ENCODE assay signal across 23 mouse cellular contexts in genomic region chr3:51357078-51357477, GRCm38 (mm10). TPM values are rescaled to one million over a fixed set of nuclear protein-coding genes. Genes with fewer than 3 reads are reported as not detected.
A peak's percentile ranks its signal among the peaks of the same experiment; 100 is the strongest.
DNase-seq lines count a peak whose midpoint lies in the region; ATAC-seq and TF ChIP-seq lines count a peak whose summit lies in the region.
"Had no signal": no experiment of that assay in that cellular context is flagged by ENCODE, and none has a peak within 500 bp of the region (broad histone marks: within the 10 kb centered on the region; RNA-seq: fewer than 3 reads in every experiment).

No protein-coding gene starts in this region.

- H3K4me1 ChIP-seq in erythroblast, embryonic 14.5 days (ENCODE audit: control insufficient read depth) = peaks cover 63% of the 10 kb centered on the region
- peaks cover 27% of the 10 kb centered on the region for H3K4me1 ChIP-seq in kidney, embryonic 15.5 days
- H3K4me1 ChIP-seq in CH12.LX (ENCODE audit: control insufficient read depth in 1 of 2, insufficient read depth in 2 of 2) = peaks cover 4% of the 10 kb centered on the region in 2 experiments
- H3K4me1 ChIP-seq in intestine, embryonic 15.5 days (replicated peaks) = 0 out of 2 replicates have a peak, but pooled peaks cover 10% of the 10 kb centered on the region

- in situ Hi-C loops in CH12.LX (cut with MboI; ENCODE audit: low pct_ligation_motif_present, low pct_unique_long_range_greater_than_20kb, low sequenced_read_pairs) = loop anchor here (10.0 kb wide), 1 partner anchor 72 kb away; no protein-coding TSS in a partner anchor

- TF ChIP-seq CTCF in CH12.LX (conservative IDR thresholded peaks at IDR 0.05 in 1 of 2, IDR thresholded peaks at IDR 0.05 in 1 of 2; ENCODE audit: low read depth in 2 of 2, low read length in 2 of 2) = no peak

- no peak for ATAC-seq in erythroblast, adult 5-6 weeks (replicated peaks; ENCODE audit: low FRiP score, poor library complexity, severe bottlenecking)
- ATAC-seq in kidney, embryonic 15.5 days (replicated peaks; ENCODE audit: low FRiP score) = 0 out of 2 replicates have a peak, but pooled peaks have one; percentile 4
- peak; percentile 5 for ATAC-seq in intestine, embryonic 15.5 days
- ATAC-seq: CD4-positive, CD25-positive, alpha-beta regulatory T cell, adult 4 months; midbrain, embryonic 15.5 days had no signal

- no peak for DNase-seq in kidney, postnatal 14 days
- no peak for DNase-seq in CH12.LX (ENCODE audit: extremely low read depth)
- no peak for DNase-seq in left cerebral cortex, postnatal 25 days (ENCODE audit: low spot score in 2 of 2)
- no peak for DNase-seq in layer of hippocampus, postnatal 14 days (ENCODE audit: low spot score in 2 of 2)
- DNase-seq: adrenal gland, adult 8-10 months; cerebellum, adult 11-12 months; cerebellum, postnatal 25 days; heart, adult 2 months; kidney, adult 18-20 months; lung, adult 18-20 months; thymus, adult 18-20 months had no signal

- no peak for TF ChIP-seq RAD21 in CH12.LX (IDR thresholded peaks at IDR 0.05; ENCODE audit: low read depth, low read length)

- no peaks in the 10 kb centered on the region for H3K27me3 ChIP-seq in erythroblast, embryonic 14.5 days (ENCODE audit: control insufficient read depth)
- 0 out of 2 replicates have a peak, but pooled peaks cover 5% of the 10 kb centered on the region for H3K27me3 ChIP-seq in kidney, embryonic 15.5 days
- H3K27me3 ChIP-seq in CH12.LX (replicated peaks) = no peaks in the 10 kb centered on the region
- no peaks in the 10 kb centered on the region for H3K27me3 ChIP-seq in intestine, embryonic 15.5 days (replicated peaks)

- H3K4me3 ChIP-seq in erythroblast, embryonic 14.5 days (replicated peaks) = peak overlapping the region; percentile 20
- H3K4me3 ChIP-seq in kidney, embryonic 15.5 days (replicated peaks) = no peak overlapping the region
- H3K4me3 ChIP-seq in CH12.LX (replicated peaks in 1 of 3; ENCODE audit: low read depth in 2 of 3, low read length in 2 of 3, poor library complexity in 1 of 3) = peak overlapping the region in 1 of 3 experiments; percentile 34
- no peak overlapping the region for H3K4me3 ChIP-seq in intestine, embryonic 15.5 days (replicated peaks)
- H3K4me3 ChIP-seq: heart, adult 2 months had no signal

- dilution Hi-C loops in CH12.LX (cut with MboI; ENCODE audit: extremely low pct_ligation_motif_present, extremely low pct_unique_long_range_greater_than_20kb, low sequenced_read_pairs) = no loop called here

- H3K4me2 ChIP-seq in kidney, embryonic 15.5 days = peak overlapping the region; percentile 93
- H3K4me2 ChIP-seq in CH12.LX (ENCODE audit: insufficient read depth, low read depth, poor library complexity, severe bottlenecking) = peak overlapping the region; percentile 52
- peak overlapping the region; percentile 91; the same call in 1 of the 2 replicates for H3K4me2 ChIP-seq in intestine, embryonic 15.5 days (replicated peaks)

- H3K36me3 ChIP-seq in erythroblast, embryonic 14.5 days (ENCODE audit: control insufficient read depth) = no peaks in the 10 kb centered on the region
- no peaks in the 10 kb centered on the region for H3K36me3 ChIP-seq in kidney, embryonic 15.5 days
- H3K36me3 ChIP-seq in CH12.LX (replicated peaks in 1 of 2; ENCODE audit: control insufficient read depth in 1 of 2, insufficient read depth in 1 of 2, low read length in 1 of 2) = no peaks in the 10 kb centered on the region
- H3K36me3 ChIP-seq in intestine, embryonic 15.5 days = no peaks in the 10 kb centered on the region
- H3K36me3 ChIP-seq: forebrain, embryonic 10.5 days; hindbrain, embryonic 15.5 days; midbrain, embryonic 15.5 days had no signal

- 0 out of 2 replicates have a peak overlapping the region, but pooled peaks have one; percentile 22 for H3K27ac ChIP-seq in kidney, embryonic 15.5 days
- no peak overlapping the region for H3K27ac ChIP-seq in CH12.LX (ENCODE audit: insufficient read depth, low read depth)
- 0 out of 2 replicates have a peak overlapping the region, but pooled peaks have one; percentile 9 for H3K27ac ChIP-seq in intestine, embryonic 15.5 days
- H3K27ac ChIP-seq: forebrain, embryonic 10.5 days; heart, adult 2 months; hindbrain, embryonic 15.5 days; midbrain, embryonic 15.5 days had no signal

- no peak for TF ChIP-seq EP300 in CH12.LX (IDR thresholded peaks at IDR 0.05; ENCODE audit: low read length)

- 47% methylated on average over 5 of the region's 5 CpGs for WGBS in kidney, embryonic 15.5 days
- WGBS in intestine, embryonic 15.5 days = 28% methylated on average over 5 of the region's 5 CpGs

- intact Hi-C loops in left cerebral cortex, postnatal 25 days (cut with DNase I) = no loop called here

- H3K9me3 ChIP-seq in erythroblast, embryonic 14.5 days (ENCODE audit: control insufficient read depth, low read length) = peaks cover 3% of the 10 kb centered on the region; the same call in 1 of the 2 replicates
- no peaks in the 10 kb centered on the region; the same call in 1 of the 2 replicates for H3K9me3 ChIP-seq in kidney, embryonic 15.5 days (replicated peaks)
- H3K9me3 ChIP-seq in CH12.LX (replicated peaks; ENCODE audit: low read length) = no peaks in the 10 kb centered on the region
- no peaks in the 10 kb centered on the region for H3K9me3 ChIP-seq in intestine, embryonic 15.5 days
- H3K9me3 ChIP-seq: forebrain, embryonic 10.5 days; hindbrain, embryonic 15.5 days; midbrain, embryonic 15.5 days had no signal

- no peak for TF ChIP-seq POLR2A in CH12.LX (IDR thresholded peaks at IDR 0.05; ENCODE audit: low read depth, low read length)

- H3K9ac ChIP-seq in kidney, embryonic 15.5 days = no peak overlapping the region
- H3K9ac ChIP-seq in CH12.LX (ENCODE audit: insufficient read depth, low read depth) = no peak overlapping the region
- no peak overlapping the region for H3K9ac ChIP-seq in intestine, embryonic 15.5 days
- H3K9ac ChIP-seq: hindbrain, embryonic 15.5 days; midbrain, embryonic 15.5 days had no signal

- no peaks in the 10 kb centered on the region for H3K79me2 ChIP-seq in CH12.LX (replicated peaks; ENCODE audit: control insufficient read depth, extremely low read depth, insufficient read depth, poor library complexity, severe bottlenecking)

TF ChIP-seq in CH12.LX, 34 proteins besides CTCF, POLR2A, EP300 and RAD21 (continues in another document):
- TF ChIP-seq MYC (IDR thresholded peaks at IDR 0.05; ENCODE audit: low read depth, low read length) (no peak), ZMIZ1 (IDR thresholded peaks at IDR 0.05; ENCODE audit: low read depth, low read length) (no peak), ZC3H11A (IDR thresholded peaks at IDR 0.05; ENCODE audit: low read depth, low read length) (no peak), BHLHE40 (IDR thresholded peaks at IDR 0.05; ENCODE audit: low read depth, low read length) (no peak), JUND (conservative IDR thresholded peaks at IDR 0.05; ENCODE audit: low read depth, low read length) (no peak), TBP (conservative IDR thresholded peaks at IDR 0.05; ENCODE audit: low read depth, low read length) (no peak)

RNA-seq across cellular contexts. Expression of gene Elf2, which starts 16.6 kb away (rescaled TPM):
- polyA plus RNA-seq in erythroblast, embryonic 14.5 days (2012) = 1.1 and 1.4 TPM in 2 replicates
- 20.9 and 24.0 TPM in 2 replicates for total RNA-seq in erythroblast, adult 5-6 weeks (2015; ENCODE audit: low replicate concordance)
- 65.4 and 81.5 TPM in 2 replicates for total RNA-seq in erythroblast, adult 5-6 weeks (2017; ENCODE audit: low replicate concordance)
- polyA plus RNA-seq in kidney, embryonic 15.5 days (2015; fragmentation: Nextera tagmentation; extraction: Ambion mirVana) = 58.2 and 73.7 TPM in 2 replicates
- 30.5 and 31.2 TPM in 2 replicates for total RNA-seq in CH12.LX (2012; rRNA removed)
- total RNA-seq in CH12.LX (2014; rRNA removed) = 41.2 and 42.8 TPM in 2 replicates
- 30.1 and 32.2 TPM in 2 replicates for polyA plus RNA-seq in CH12.LX (2012; ENCODE audit: insufficient read length, low read depth)
- 62.8 and 65.4 TPM in 2 replicates for polyA plus RNA-seq in intestine, embryonic 15.5 days (2015; fragmentation: Nextera tagmentation; extraction: Ambion mirVana)
- 10 to 100 TPM; 35.6 to 36.4 TPM for total RNA-seq in left cerebral cortex, postnatal 25 days (2021)
- 10 to 100 TPM; 33.6 to 39.0 TPM for total RNA-seq in layer of hippocampus, postnatal 14 days (2021)

RNA-seq across cellular contexts. Expression of gene Mgarp, which starts 39.5 kb away (rescaled TPM):
- 0.08 TPM in 2 replicates for polyA plus RNA-seq in erythroblast, embryonic 14.5 days (2012)
- total RNA-seq in erythroblast, adult 5-6 weeks (2015; ENCODE audit: low replicate concordance) = not detected in 2 replicates
- total RNA-seq in erythroblast, adult 5-6 weeks (2017; ENCODE audit: low replicate concordance) = 0.56 TPM in 1 of 2 replicates, not detected in the other
- polyA plus RNA-seq in kidney, embryonic 15.5 days (2015; fragmentation: Nextera tagmentation; extraction: Ambion mirVana) = 5.3 and 11.4 TPM in 2 replicates
- total RNA-seq in CH12.LX (2012; rRNA removed) = not detected in 2 replicates
- not detected in 2 replicates for total RNA-seq in CH12.LX (2014; rRNA removed)
- 0.23 TPM in 1 of 2 replicates, not detected in the other for polyA plus RNA-seq in CH12.LX (2012; ENCODE audit: insufficient read length, low read depth)
- polyA plus RNA-seq in intestine, embryonic 15.5 days (2015; fragmentation: Nextera tagmentation; extraction: Ambion mirVana) = 4.0 and 7.5 TPM in 2 replicates
- not detected for total RNA-seq in left cerebral cortex, postnatal 25 days (2021)
- not detected for total RNA-seq in layer of hippocampus, postnatal 14 days (2021)
- total RNA-seq: layer of hippocampus, postnatal 10 days; left cerebral cortex, postnatal 14 days; megakaryocyte, adult 5-6 weeks; neutrophil, adult 5-6 weeks had no signal

RNA-seq across cellular contexts. Expression of gene Ndufc1, which starts 51.7 kb away (rescaled TPM):
- polyA plus RNA-seq in erythroblast, embryonic 14.5 days (2012) = 4.2 and 5.7 TPM in 2 replicates
- 27.4 and 43.2 TPM in 2 replicates for total RNA-seq in erythroblast, adult 5-6 weeks (2015; ENCODE audit: low replicate concordance)
- 2.5 and 23.8 TPM in 2 replicates for total RNA-seq in erythroblast, adult 5-6 weeks (2017; ENCODE audit: low replicate concordance)
- polyA plus RNA-seq in kidney, embryonic 15.5 days (2015; fragmentation: Nextera tagmentation; extraction: Ambion mirVana) = 771 and 842 TPM in 2 replicates
- total RNA-seq in CH12.LX (2012; rRNA removed) (213 and 233 TPM in 2 replicates), CH12.LX (2014; rRNA removed) (206 and 234 TPM in 2 replicates)
- 109 and 159 TPM in 2 replicates for polyA plus RNA-seq in CH12.LX (2012; ENCODE audit: insufficient read length, low read depth)
- polyA plus RNA-seq in intestine, embryonic 15.5 days (2015; fragmentation: Nextera tagmentation; extraction: Ambion mirVana) = 798 and 916 TPM in 2 replicates
- 100 to 1,000 TPM; 362 to 365 TPM for total RNA-seq in left cerebral cortex, postnatal 25 days (2021)
- total RNA-seq in layer of hippocampus, postnatal 14 days (2021) = 100 to 1,000 TPM; 357 to 360 TPM

RNA-seq across cellular contexts. Expression of gene Naa15, which starts 57.9 kb away (rescaled TPM):
- 1.2 TPM in 2 replicates for polyA plus RNA-seq in erythroblast, embryonic 14.5 days (2012)
- 27.2 and 38.0 TPM in 2 replicates for total RNA-seq in erythroblast, adult 5-6 weeks (2015; ENCODE audit: low replicate concordance)
- total RNA-seq in erythroblast, adult 5-6 weeks (2017; ENCODE audit: low replicate concordance) = 42.0 and 49.9 TPM in 2 replicates
- polyA plus RNA-seq in kidney, embryonic 15.5 days (2015; fragmentation: Nextera tagmentation; extraction: Ambion mirVana) = 52.3 and 54.6 TPM in 2 replicates
- total RNA-seq in CH12.LX (2012; rRNA removed) (27.6 and 34.1 TPM in 2 replicates), CH12.LX (2014; rRNA removed) (59.0 and 59.9 TPM in 2 replicates)
- 85.8 and 95.3 TPM in 2 replicates for polyA plus RNA-seq in CH12.LX (2012; ENCODE audit: insufficient read length, low read depth)
- 45.7 and 51.6 TPM in 2 replicates for polyA plus RNA-seq in intestine, embryonic 15.5 days (2015; fragmentation: Nextera tagmentation; extraction: Ambion mirVana)
- total RNA-seq in left cerebral cortex, postnatal 25 days (2021) = 10 to 100 TPM; 46.8 to 51.3 TPM
- total RNA-seq in layer of hippocampus, postnatal 14 days (2021) = 10 to 100 TPM; 41.8 to 46.9 TPM

Comparison
In these comparisons a context has a peak if more than half of its experiments do, and no peak if none do; other contexts are left out.
1. RNA of gene Ndufc1, which starts 51.7 kb away (total RNA-seq): 362 to 365 TPM in left cerebral cortex, postnatal 25 days, 357 to 360 TPM in layer of hippocampus, postnatal 14 days and 206 to 234 TPM in CH12.LX; 2.5 to 43.2 TPM in erythroblast, adult 5-6 weeks; every median in the first group is over 4 times any median in the second.
2. Peak in every context shown above with its lines, with median percentiles within 50 percentile points of each other: H3K4me2 ChIP-seq.